Mouse (Mus musculus): ENCODE measurements around the gene Hsd3b2. TPM values are rescaled to one million over a fixed set of nuclear protein-coding genes. Genes with fewer than 3 reads are reported as not detected.
"Not testable (repeated sequence)": the region's sequence is repeated elsewhere in the genome, so short reads cannot be mapped to it uniquely, and the experiment has no call there.

Gene Hsd3b2
- polyA plus RNA-seq (2012; ENCODE audit: insufficient read depth, low replicate concordance): not detected in 2 replicates

DNA sequence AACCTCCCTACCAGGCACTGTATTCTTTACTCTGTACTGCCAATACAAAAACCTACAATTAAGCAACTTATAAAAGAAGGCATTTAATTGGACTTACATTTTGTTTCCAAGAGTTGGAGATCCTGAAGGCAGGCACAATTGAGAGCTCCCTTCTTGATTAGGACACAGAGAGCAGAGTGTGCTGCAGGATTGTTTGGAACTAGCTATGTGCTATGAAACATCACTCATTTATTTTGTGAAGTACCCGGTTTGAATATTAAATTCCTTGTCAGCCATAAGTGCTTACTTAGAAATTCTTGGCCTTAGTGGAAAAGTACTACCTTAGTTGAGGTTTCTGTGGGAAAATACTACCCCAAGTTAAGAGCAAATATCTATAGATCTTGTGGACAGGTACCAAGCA is at the start of gene Hsd3b2:
Gene Hsd3b2, minus strand, starts transcription at position 168 of the 400 bp plus-strand sequence.
- 0 out of 2 replicates have a peak, but pooled peaks cover 4% of the 10 kb centered on the region for H3K9me3 ChIP-seq
- TF ChIP-seq GATA1 (IDR thresholded peaks at IDR 0.05; ENCODE audit: borderline replicate concordance, low read length) (no peak), FLI1 (IDR thresholded peaks at IDR 0.05; ENCODE audit: low read length) (no peak)
- no peaks in the 10 kb centered on the region for H3K36me3 ChIP-seq (replicated peaks; ENCODE audit: low read length)
- H3K4me1 ChIP-seq: no peaks in the 10 kb centered on the region
- H3K4me3 ChIP-seq (replicated peaks): no peak within 1 kb of the TSS
- no peaks in the 10 kb centered on the region for H3K27me3 ChIP-seq (replicated peaks)

DNA sequence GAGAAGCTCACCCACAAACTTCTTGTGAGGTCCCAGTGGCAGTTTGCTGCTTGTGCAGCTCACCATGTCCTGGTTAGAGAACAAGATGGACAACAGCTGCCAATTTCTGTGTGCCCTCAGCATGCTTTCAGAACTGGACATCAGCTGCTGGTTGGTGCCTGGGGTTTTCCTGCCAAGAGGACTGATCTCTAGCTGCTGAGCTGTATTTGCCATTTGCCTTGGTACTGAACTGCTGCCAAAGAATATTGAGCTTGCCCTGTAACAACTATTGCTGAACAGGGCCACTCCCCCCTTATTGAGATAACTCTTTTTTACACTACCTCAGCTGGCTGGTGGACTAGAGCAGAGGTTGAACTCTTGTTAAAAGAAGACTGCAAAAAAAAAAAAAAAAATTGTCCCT is 39.8 kb upstream of the Hsd3b2 start:
- Histone ChIP-seq H3K4me3 (replicated peaks) (no peak overlapping the region), H3K9me3 (peaks cover 4% of the 10 kb centered on the region; the same call in 1 of the 2 replicates), H3K4me1 (no peaks in the 10 kb centered on the region), H3K36me3 (replicated peaks; ENCODE audit: low read length) (no peaks in the 10 kb centered on the region), H3K27me3 (replicated peaks) (no peaks in the 10 kb centered on the region)
- TF ChIP-seq FLI1 (IDR thresholded peaks at IDR 0.05; ENCODE audit: low read length): no peak
- no peak for TF ChIP-seq GATA1 (IDR thresholded peaks at IDR 0.05; ENCODE audit: borderline replicate concordance, low read length)

DNA sequence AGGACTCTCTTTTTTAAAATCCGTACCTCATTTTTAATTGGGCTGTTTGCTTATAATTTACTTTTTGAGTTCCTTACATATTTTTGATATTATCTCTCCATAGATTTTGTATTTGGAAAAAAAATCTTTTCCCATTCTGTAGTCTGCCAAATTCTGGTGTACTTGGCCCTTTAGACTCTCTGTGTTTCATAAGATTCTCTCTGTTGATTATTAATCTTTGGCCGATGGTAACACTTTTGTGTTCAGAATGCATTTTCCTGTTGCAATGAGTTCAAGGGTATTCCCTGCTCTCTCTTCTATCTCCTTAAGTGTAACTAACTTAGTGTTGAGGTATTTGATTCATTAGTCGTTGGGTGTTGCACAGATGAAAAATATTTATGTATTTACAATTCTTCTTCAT is 32.5 kb upstream of the Hsd3b2 start:
- Histone ChIP-seq H3K36me3 (replicated peaks; ENCODE audit: low read length) (no peaks in the 10 kb centered on the region), H3K4me3 (replicated peaks) (no peak overlapping the region), H3K9me3 (peaks cover 1% of the 10 kb centered on the region; the same call in 1 of the 2 replicates), H3K4me1 (no peaks in the 10 kb centered on the region), H3K27me3 (replicated peaks) (no peaks in the 10 kb centered on the region)
- TF ChIP-seq FLI1 (IDR thresholded peaks at IDR 0.05; ENCODE audit: low read length) (no peak), GATA1 (IDR thresholded peaks at IDR 0.05; ENCODE audit: borderline replicate concordance, low read length) (no peak)

DNA sequence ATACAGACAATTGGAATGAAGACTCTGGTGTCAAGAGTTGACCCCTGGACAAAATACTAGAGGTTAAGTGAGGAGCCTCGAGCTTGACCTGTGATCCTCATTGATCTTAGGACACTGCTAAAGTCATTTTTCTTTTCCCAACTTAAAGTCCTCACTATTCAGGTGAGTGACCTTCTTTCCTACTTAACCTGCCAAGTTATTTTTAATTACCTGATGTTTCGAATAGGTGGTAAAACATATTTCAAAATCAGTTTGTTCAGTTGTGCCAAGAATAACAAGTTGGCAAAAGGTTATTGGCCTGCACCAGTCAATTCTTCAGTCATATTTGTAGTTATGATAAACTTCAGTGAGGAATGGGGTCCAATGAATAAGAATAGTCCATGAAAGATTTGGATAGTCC is 27.8 kb upstream of the Hsd3b2 start:
- Histone ChIP-seq H3K36me3 (replicated peaks; ENCODE audit: low read length) (no peaks in the 10 kb centered on the region), H3K4me3 (replicated peaks) (no peak overlapping the region), H3K27me3 (replicated peaks) (no peaks in the 10 kb centered on the region), H3K9me3 (peaks cover 13% of the 10 kb centered on the region), H3K4me1 (no peaks in the 10 kb centered on the region)
- TF ChIP-seq GATA1 (IDR thresholded peaks at IDR 0.05; ENCODE audit: borderline replicate concordance, low read length) (no peak), FLI1 (IDR thresholded peaks at IDR 0.05; ENCODE audit: low read length) (no peak)

DNA sequence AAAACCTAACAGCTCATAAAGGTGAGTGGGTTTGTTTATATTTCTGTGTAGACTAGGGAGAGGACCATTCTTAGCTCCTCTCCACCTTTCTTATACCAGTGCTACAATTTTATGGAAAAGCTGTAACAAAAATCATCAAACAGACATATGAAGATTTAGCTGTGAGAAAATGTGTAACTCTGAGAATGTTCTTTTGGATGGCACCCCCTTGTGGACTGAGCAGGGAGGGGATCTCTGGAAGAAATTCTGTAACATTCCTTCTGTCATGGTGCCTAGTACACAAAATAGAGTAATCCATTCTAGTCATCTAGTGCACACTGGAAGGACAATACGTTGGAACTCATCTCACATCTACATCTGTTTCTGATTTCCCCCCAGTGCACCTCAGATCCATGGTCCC is 16.7 kb upstream of the Hsd3b2 start:
- H3K4me3 ChIP-seq (replicated peaks); H3K27me3 ChIP-seq (replicated peaks); H3K36me3 ChIP-seq (replicated peaks; ENCODE audit: low read length); H3K4me1 ChIP-seq: not testable (repeated sequence)
- peaks cover 20% of the 10 kb centered on the region for H3K9me3 ChIP-seq

DNA sequence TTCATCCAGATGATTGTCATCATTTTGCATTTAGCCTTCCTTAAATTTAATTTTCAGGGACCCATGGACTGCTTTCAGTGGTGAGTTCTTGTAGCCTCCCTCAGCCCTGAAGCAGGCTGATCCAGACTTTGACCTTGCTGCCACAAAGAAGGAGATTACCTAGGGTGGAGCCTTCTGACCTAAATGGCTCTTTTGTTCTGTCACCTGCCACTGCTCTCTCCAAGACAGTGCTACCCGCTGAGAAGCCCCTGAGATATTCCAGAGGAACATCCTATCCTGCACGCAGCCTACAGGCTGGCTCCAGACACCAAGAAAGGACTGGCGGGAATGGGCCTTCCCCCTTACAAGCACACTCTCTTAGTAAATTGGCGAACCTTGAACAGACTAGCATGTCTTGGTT is 10.0 kb upstream of the Hsd3b2 start:
- Histone ChIP-seq H3K4me1 (no peaks in the 10 kb centered on the region), H3K36me3 (replicated peaks; ENCODE audit: low read length) (no peaks in the 10 kb centered on the region), H3K9me3 (peaks cover 13% of the 10 kb centered on the region), H3K27me3 (replicated peaks) (no peaks in the 10 kb centered on the region), H3K4me3 (replicated peaks) (no peak overlapping the region)
- TF ChIP-seq FLI1 (IDR thresholded peaks at IDR 0.05; ENCODE audit: low read length): no peak
- TF ChIP-seq GATA1 (IDR thresholded peaks at IDR 0.05; ENCODE audit: borderline replicate concordance, low read length): no peak

DNA sequence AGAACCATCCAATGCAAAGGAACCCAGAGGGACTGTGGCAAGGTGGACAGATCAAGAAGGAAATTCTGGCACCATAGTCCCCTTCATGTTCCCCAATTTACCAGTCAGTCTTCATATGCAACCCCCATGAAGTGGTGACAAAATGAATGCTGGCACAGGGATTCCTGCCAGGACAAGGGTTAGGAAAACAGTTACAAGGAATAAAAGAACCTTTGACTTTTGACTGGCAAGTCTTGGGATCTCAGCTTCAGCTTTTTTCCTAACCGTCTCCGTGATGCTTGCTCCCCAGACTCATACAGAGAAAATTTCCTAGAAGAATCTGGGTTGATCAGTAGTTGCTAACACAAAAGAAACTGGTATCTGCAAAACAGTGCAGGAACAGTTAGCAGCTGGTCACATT is 9.4 kb upstream of the Hsd3b2 start:
- Histone ChIP-seq H3K27me3 (replicated peaks) (no peaks in the 10 kb centered on the region), H3K36me3 (replicated peaks; ENCODE audit: low read length) (no peaks in the 10 kb centered on the region), H3K4me1 (no peaks in the 10 kb centered on the region), H3K9me3 (peaks cover 12% of the 10 kb centered on the region), H3K4me3 (replicated peaks) (no peak overlapping the region)
- TF ChIP-seq FLI1 (IDR thresholded peaks at IDR 0.05; ENCODE audit: low read length) (no peak), GATA1 (IDR thresholded peaks at IDR 0.05; ENCODE audit: borderline replicate concordance, low read length) (no peak)

DNA sequence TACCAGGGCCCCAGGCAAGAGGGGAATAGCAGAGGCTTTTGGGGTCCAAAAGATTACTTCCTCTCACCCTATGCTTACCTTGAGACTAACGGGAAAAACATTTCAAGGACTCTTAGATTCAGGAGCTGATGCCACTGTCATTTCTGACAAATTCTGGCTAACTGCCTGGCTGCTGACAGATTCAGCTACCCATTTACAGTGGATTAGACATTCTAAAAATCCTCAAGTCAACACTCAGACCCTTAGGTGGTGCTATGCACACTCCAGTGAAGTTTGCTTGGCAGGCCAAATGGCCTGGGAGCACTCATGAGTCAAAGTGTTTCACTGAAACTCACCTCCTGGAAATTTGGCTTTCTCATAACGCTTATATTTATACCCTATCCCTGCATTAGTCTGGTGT is 1.9 kb upstream of the Hsd3b2 start:
- TF ChIP-seq FLI1 (IDR thresholded peaks at IDR 0.05; ENCODE audit: low read length): no peak
- TF ChIP-seq GATA1 (IDR thresholded peaks at IDR 0.05; ENCODE audit: borderline replicate concordance, low read length): no peak
- H3K9me3 ChIP-seq: 0 out of 2 replicates have a peak, but pooled peaks cover 4% of the 10 kb centered on the region
- H3K36me3 ChIP-seq (replicated peaks; ENCODE audit: low read length): no peaks in the 10 kb centered on the region
- no peaks in the 10 kb centered on the region for H3K27me3 ChIP-seq (replicated peaks)
- no peak overlapping the region for H3K4me3 ChIP-seq (replicated peaks)
- no peaks in the 10 kb centered on the region for H3K4me1 ChIP-seq

DNA sequence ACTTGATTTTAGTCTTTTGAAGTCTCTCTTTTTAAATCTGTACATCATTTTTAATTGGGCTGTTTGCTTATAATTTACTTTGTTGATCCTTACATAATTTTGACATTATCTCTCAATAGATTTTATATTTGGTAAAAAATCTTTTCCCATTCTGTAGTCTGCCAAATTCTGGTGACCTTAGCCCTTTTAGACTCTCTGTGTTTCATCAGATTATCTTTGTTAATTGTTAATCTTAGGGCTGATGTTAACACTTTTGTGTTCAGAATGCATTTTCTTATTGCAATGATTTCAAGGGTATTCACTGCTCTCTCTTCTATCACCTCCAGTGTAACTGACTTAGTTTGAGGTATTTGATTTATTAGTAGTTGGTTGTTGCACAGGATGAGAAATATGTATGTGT is 3.6 kb downstream of the Hsd3b2 start:
- H3K27me3 ChIP-seq (replicated peaks): no peaks in the 10 kb centered on the region
- H3K36me3 ChIP-seq (replicated peaks; ENCODE audit: low read length): no peaks in the 10 kb centered on the region
- 0 out of 2 replicates have a peak, but pooled peaks cover 3% of the 10 kb centered on the region for H3K9me3 ChIP-seq
- no peak for TF ChIP-seq FLI1 (IDR thresholded peaks at IDR 0.05; ENCODE audit: low read length)
- TF ChIP-seq GATA1 (IDR thresholded peaks at IDR 0.05; ENCODE audit: borderline replicate concordance, low read length): no peak
- no peak overlapping the region for H3K4me3 ChIP-seq (replicated peaks)
- H3K4me1 ChIP-seq: no peaks in the 10 kb centered on the region

DNA sequence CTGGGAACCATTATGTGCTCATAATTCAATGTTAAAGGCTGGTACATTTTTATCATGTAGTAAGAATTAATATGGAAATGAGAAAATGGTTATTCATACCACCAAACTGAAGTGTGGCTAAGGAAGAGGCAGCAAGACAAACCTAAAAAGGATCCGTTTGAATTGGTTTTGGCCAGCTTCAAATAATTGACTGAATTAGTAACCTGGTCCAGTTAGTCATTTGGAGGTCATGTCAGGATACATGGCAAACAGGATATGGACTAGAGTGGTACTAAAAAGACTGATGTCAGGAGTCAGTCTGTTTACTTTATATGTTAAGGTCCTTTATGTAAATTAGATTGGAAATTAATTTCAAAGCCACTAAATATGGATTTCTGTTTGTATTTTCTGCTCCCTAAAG is 41.9 kb downstream of the Hsd3b2 start:
- TF ChIP-seq FLI1 (IDR thresholded peaks at IDR 0.05; ENCODE audit: low read length) (no peak), GATA1 (IDR thresholded peaks at IDR 0.05; ENCODE audit: borderline replicate concordance, low read length) (no peak)
- Histone ChIP-seq H3K9me3 (no peaks in the 10 kb centered on the region), H3K36me3 (replicated peaks; ENCODE audit: low read length) (no peaks in the 10 kb centered on the region), H3K4me1 (no peaks in the 10 kb centered on the region), H3K27me3 (replicated peaks) (no peaks in the 10 kb centered on the region), H3K4me3 (replicated peaks) (no peak overlapping the region)

DNA sequence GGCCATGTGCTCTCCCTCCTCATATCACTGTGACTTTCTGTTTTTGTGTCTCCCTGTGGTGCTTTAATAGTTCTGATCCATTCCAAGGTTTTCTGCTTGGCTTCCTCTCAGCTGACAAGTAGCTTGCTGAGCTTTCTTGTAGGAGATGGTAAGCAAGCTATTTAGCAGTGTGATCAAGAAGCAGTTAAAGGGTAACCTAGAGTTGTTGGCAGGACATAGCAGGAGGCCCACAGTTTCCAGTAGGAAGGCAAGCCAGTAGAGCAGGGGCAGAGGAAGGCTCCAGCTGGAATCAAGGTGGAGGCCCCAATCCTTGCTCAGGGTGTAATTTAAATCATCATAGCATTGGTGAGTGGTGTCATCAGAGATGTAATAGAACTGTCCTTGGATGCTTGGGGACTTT is 43.6 kb downstream of the Hsd3b2 start:
- Histone ChIP-seq H3K27me3 (replicated peaks) (no peaks in the 10 kb centered on the region), H3K4me3 (replicated peaks) (no peak overlapping the region), H3K4me1 (no peaks in the 10 kb centered on the region), H3K36me3 (replicated peaks; ENCODE audit: low read length) (no peaks in the 10 kb centered on the region), H3K9me3 (no peaks in the 10 kb centered on the region)
- TF ChIP-seq GATA1 (IDR thresholded peaks at IDR 0.05; ENCODE audit: borderline replicate concordance, low read length) (no peak), FLI1 (IDR thresholded peaks at IDR 0.05; ENCODE audit: low read length) (no peak)

Other genes starting within 250 kb of the Hsd3b2 start
- gene Hsd3b4, start 214.0 kb downstream of the Hsd3b2 start, polyA plus RNA-seq (2012; ENCODE audit: insufficient read depth, low replicate concordance): not detected in 2 replicates
- gene Gm10681, start 135.7 kb downstream of the Hsd3b2 start, polyA plus RNA-seq (2012; ENCODE audit: insufficient read depth, low replicate concordance): not detected in 2 replicates
- gene Hsd3b5, start 94.3 kb downstream of the Hsd3b2 start, polyA plus RNA-seq (2012; ENCODE audit: insufficient read depth, low replicate concordance): 1.1 TPM in 1 of 2 replicates, not detected in the other
- gene Hsd3b3, start 38.6 kb upstream of the Hsd3b2 start, polyA plus RNA-seq (2012; ENCODE audit: insufficient read depth, low replicate concordance): 0.34 TPM in 1 of 2 replicates, not detected in the other
- 0.19 and 1.3 TPM in 2 replicates for gene Hsd3b6, start 89.9 kb upstream of the Hsd3b2 start, polyA plus RNA-seq (2012; ENCODE audit: insufficient read depth, low replicate concordance)
- 0.59 TPM in 1 of 2 replicates, not detected in the other for gene Hsd3b1, start 135.3 kb upstream of the Hsd3b2 start, polyA plus RNA-seq (2012; ENCODE audit: insufficient read depth, low replicate concordance)
- gene Hao2, start 168.7 kb upstream of the Hsd3b2 start, polyA plus RNA-seq (2012; ENCODE audit: insufficient read depth, low replicate concordance): not detected in 2 replicates

All from megakaryocyte, embryonic 14.5 days (primary cell).